Mouse (Mus musculus): ENCODE results near the gene Dus2. TPM values are rescaled to one million over a fixed set of nuclear protein-coding genes. Genes with fewer than 3 reads are reported as not detected.
A peak's percentile ranks its signal among the peaks of the same experiment; 100 is the strongest.
"Not testable (repeated sequence)": the region's sequence is repeated elsewhere in the genome, so short reads cannot be mapped to it uniquely, and the experiment has no call there.

Gene Dus2
- total RNA-seq, 2 experiments from 2014 or later: 18.2 to 18.8 TPM

- DNase-seq (ENCODE audit: extremely low spot score in 1 of 2, low spot score in 1 of 2): not testable (repeated sequence)
Observed at GRCm38 (mm10) chr8:105983406-105983805, 7.7 kb upstream of the Dus2 start.

GRCm38 (mm10) chr8:105988546-105988945, 2.6 kb upstream of the Dus2 start:
- DNase-seq (ENCODE audit: extremely low spot score in 1 of 2, low spot score in 1 of 2): no peak

GRCm38 (mm10) chr8:105991546-105991945, 409 bp downstream of the Dus2 start:
- no peak for DNase-seq (ENCODE audit: extremely low spot score in 1 of 2, low spot score in 1 of 2)

GRCm38 (mm10) chr8:105992499-105992898, 1.4 kb downstream of the Dus2 start:
- no peak for DNase-seq (ENCODE audit: extremely low spot score in 1 of 2, low spot score in 1 of 2)

GRCm38 (mm10) chr8:105993226-105993625, 2.1 kb downstream of the Dus2 start:
- no peak for DNase-seq (ENCODE audit: extremely low spot score in 1 of 2, low spot score in 1 of 2)

- DNase-seq (ENCODE audit: extremely low spot score in 1 of 2, low spot score in 1 of 2): no peak
Observed at GRCm38 (mm10) chr8:105996359-105996758, 5.2 kb downstream of the Dus2 start.

GRCm38 (mm10) chr8:105998971-105999370, 7.8 kb downstream of the Dus2 start:
- DNase-seq (ENCODE audit: extremely low spot score in 1 of 2, low spot score in 1 of 2): no peak

GRCm38 (mm10) chr8:106001908-106002307, 10.8 kb downstream of the Dus2 start:
- DNase-seq (ENCODE audit: extremely low spot score in 1 of 2, low spot score in 1 of 2): no peak

- DNase-seq (ENCODE audit: extremely low spot score in 1 of 2, low spot score in 1 of 2): no peak
Observed at GRCm38 (mm10) chr8:106004538-106005207, 13.5 kb downstream of the Dus2 start.

- DNase-seq (ENCODE audit: extremely low spot score in 1 of 2, low spot score in 1 of 2): no peak
Observed at GRCm38 (mm10) chr8:106005875-106006274, 14.7 kb downstream of the Dus2 start, which contains the start of gene Dpep2nb. Dpep2nb (minus strand) TSS chr8:106005975.

- no peak for DNase-seq (ENCODE audit: extremely low spot score in 1 of 2, low spot score in 1 of 2)
Observed at GRCm38 (mm10) chr8:106006413-106006812, 15.3 kb downstream of the Dus2 start.

- DNase-seq (ENCODE audit: extremely low spot score in 1 of 2, low spot score in 1 of 2): no peak
Observed at GRCm38 (mm10) chr8:106007135-106007534, 16.0 kb downstream of the Dus2 start.

GRCm38 (mm10) chr8:106007891-106008290, 16.8 kb downstream of the Dus2 start:
- DNase-seq (ENCODE audit: extremely low spot score in 1 of 2, low spot score in 1 of 2): not testable (repeated sequence)

- peak; percentile 91 to 95 for DNase-seq (ENCODE audit: extremely low spot score in 1 of 2, low spot score in 1 of 2)
Observed at GRCm38 (mm10) chr8:106010748-106011642, 19.9 kb downstream of the Dus2 start.

- DNase-seq (ENCODE audit: extremely low spot score in 1 of 2, low spot score in 1 of 2): no peak
Observed at GRCm38 (mm10) chr8:106011643-106011986, 20.5 kb downstream of the Dus2 start, which contains the start of gene Ddx28. Ddx28 (minus strand) TSS chr8:106011882.

- not testable (repeated sequence) for DNase-seq (ENCODE audit: extremely low spot score in 1 of 2, low spot score in 1 of 2)
Observed at GRCm38 (mm10) chr8:106012203-106012602, 21.1 kb downstream of the Dus2 start.

- DNase-seq (ENCODE audit: extremely low spot score in 1 of 2, low spot score in 1 of 2): no peak
Observed at GRCm38 (mm10) chr8:106016284-106016683, 25.1 kb downstream of the Dus2 start.

GRCm38 (mm10) chr8:106017130-106017529, 26.0 kb downstream of the Dus2 start:
- DNase-seq (ENCODE audit: extremely low spot score in 1 of 2, low spot score in 1 of 2): no peak

- no peak for DNase-seq (ENCODE audit: extremely low spot score in 1 of 2, low spot score in 1 of 2)
Observed at GRCm38 (mm10) chr8:106018039-106018438, 26.9 kb downstream of the Dus2 start.

- DNase-seq (ENCODE audit: extremely low spot score in 1 of 2, low spot score in 1 of 2): peak; percentile 65 to 89
Observed at GRCm38 (mm10) chr8:106022483-106022882, 31.3 kb downstream of the Dus2 start.

- no peak for DNase-seq (ENCODE audit: extremely low spot score in 1 of 2, low spot score in 1 of 2)
Observed at GRCm38 (mm10) chr8:106038721-106039120, 47.6 kb downstream of the Dus2 start.
